Mouse (Mus musculus): ENCODE measurements around the gene Ryr1. TPM values are rescaled to one million over a fixed set of nuclear protein-coding genes. Genes with fewer than 3 reads are reported as not detected.
"Not testable (repeated sequence)": the region's sequence is repeated elsewhere in the genome, so short reads cannot be mapped to it uniquely, and the experiment has no call there.

Gene Ryr1
- total RNA-seq, 2 experiments from 2014 or later: 0.07 TPM; not detected in 1

DNA sequence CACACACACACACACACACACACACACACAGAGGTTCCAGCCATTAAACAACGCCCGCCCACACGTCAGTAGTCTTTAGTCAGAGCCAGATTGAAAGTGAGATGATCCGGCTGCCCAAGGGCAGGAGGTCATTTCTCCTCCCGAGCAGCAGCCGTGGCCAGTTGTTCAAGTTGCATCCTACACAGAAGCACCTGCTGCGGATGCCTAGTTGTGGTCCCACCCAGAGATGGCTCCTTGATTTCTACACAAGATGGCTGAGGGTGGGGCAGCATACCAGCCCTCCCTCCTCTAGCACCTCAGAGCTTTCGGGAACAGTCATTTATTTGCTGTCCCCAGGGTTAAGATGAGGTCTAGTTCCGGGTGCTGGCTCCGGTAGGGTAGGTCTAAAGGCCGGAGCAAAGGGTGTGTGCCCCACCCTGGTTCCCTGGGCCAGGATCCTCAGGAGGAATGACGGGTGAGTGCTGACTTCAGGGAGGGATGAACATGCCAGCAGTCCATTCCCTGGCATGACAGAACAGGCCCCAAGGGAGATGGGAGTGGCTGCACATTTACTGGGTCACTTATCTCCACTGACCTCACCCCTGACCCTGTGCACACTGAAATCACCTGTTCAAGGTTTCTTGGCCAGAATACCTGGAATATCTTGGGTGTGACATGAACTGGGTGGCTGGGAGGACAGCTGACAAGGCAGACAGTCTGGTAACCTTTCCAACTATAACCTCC lies 155.1 kb downstream of the Ryr1 start:
- no peak for ATAC-seq (replicated peaks; ENCODE audit: low FRiP score, low TSS enrichment, poor library complexity, severe bottlenecking)

DNA sequence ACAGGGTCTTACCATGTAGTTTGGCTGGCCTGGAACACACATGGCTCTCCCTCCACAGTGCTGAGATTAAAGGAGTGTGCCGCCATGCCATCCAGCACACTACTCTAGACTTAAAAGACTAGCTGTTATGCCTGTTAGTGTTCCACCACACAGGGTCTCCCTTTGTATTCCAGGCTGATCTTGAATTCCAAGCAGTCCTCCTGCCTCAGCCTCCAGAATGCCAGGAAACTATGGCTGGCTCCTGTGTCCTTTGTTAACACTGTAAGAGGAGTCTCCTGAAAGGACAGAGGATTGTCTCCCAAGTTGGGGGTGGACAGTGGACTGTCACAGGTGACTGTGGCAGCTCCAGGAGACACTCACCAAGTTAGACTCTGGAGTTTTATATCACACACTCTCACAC lies 155.7 kb downstream of the Ryr1 start:
- no peak for ATAC-seq (replicated peaks; ENCODE audit: low FRiP score, low TSS enrichment, poor library complexity, severe bottlenecking)

DNA sequence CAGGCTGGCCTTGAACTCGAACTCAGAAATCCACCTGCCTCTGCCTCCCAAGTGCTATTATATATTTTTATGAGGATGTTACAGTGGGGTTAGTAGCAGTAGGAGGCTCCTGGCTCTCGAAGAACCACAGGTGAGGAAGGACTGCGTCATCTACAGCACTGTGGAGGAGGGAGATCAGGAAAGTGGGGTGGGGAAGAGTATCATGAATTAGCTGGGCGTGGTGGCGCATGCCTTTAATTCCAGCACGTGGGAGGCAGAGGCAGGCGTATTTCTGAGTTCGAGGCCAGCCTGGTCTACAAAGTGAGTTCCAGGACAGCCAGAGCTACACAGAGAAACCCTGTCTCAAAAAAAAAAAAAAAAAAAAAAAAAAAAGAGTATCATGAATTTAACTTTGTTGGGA lies 156.9 kb downstream of the Ryr1 start:
- ATAC-seq (replicated peaks; ENCODE audit: low FRiP score, low TSS enrichment, poor library complexity, severe bottlenecking): not testable (repeated sequence)

DNA sequence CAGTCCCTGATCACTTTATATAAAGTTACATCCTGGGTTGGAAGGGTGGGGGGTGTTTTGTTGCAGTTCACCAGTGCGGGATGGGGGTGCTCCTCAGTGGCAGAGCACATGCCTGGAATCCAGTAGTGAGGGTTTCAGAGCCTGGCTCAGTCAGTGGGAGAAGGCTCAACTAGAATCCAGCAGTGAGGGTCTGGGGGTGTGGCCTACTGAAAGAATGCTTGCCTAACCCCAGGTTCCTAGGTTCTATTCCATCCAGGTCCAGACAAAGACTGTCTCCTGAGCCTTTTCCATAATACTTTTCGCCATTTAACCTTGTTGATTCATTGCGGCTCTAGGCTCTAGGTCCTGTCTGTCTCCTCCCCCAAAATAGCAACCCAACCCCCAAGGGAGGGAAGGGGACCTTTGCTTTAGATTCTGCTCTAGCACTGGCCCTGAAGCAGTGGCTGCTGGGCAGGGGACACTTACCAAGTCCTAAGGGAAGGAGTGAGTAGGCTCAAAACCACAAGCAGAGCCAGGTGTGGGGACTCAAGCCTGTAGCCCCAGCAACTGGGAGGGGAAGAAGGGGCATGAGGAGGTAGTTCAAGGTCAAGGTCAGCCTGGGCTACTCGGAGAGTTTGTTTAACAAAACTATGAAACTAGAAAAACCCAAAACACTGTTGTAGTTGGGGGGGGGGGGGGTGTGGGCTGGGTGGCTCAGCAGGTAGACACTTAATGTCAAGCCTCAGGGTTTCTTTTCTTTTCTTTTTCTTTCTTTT lies 158.1 kb downstream of the Ryr1 start:
- no peak for ATAC-seq (replicated peaks; ENCODE audit: low FRiP score, low TSS enrichment, poor library complexity, severe bottlenecking)

DNA sequence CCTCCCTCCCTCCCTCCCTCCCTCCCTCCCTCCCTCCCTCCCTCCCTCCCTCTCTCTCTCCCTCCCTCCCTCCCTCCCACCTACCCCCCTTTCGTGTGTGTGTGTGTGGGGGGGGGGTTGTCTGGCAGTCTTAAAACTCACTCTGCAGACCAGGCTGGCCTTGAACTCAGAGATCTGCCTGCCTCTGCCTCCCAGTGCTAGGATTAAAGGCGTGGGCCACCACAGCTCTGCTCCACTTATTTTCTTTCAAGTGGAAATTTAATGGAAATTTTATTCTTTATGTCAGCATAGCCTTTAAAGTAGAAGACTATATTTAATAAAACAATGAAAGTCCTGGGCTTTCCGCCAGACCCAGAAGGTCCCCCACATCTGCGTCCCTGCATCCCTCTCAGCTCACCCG lies 158.8 kb downstream of the Ryr1 start:
- no peak for ATAC-seq (replicated peaks; ENCODE audit: low FRiP score, low TSS enrichment, poor library complexity, severe bottlenecking)

DNA sequence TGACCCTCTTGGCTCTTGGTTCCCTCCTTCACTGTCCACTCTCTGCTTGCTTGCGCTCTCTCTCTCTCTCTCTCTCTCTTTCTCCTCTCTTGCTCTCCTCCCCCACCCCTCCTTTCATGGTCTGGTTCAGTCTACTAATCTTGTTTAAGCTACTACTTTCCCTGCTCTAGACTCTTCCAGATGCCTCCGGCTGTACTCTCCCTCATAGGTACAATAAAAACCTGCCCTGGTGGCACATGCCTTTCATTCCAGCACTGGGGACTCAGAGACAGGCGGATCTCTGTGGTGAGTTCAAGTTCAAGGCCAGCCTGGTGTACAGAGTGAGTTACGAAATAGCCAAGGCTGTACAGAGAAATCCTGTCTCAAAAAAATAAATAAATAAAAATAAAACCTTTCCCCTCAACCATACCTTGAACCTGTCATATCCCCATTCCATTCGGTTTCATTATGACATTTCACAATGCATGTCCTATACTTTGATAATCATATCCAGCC lies 159.6 kb downstream of the Ryr1 start:
- no peak for ATAC-seq (replicated peaks; ENCODE audit: low FRiP score, low TSS enrichment, poor library complexity, severe bottlenecking)

DNA sequence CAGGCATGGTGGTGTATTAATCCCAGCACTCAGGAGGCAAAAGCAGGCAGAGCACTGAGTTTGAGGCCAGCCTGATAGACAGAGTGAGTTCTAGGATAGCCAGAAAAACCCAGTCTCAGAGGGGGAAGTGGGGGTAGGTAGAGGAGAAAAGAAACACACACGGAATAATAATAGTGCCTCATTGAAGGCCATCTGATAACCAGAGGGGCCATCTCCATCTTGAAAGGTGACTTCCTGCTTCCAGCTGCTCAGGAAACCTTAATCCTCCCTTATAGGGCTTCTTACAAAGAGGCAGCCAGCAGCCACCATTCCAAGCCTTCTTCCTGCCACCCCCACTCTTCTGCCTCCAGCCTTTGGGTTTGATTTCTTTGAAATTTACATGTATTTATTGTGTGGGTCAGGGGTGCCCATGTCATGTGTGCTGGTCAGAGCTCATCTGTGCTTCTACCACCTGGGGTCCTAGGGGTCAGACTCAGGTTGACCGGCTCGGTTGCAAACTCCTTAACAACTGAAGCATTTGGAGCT lies 161.5 kb downstream of the Ryr1 start:
- ATAC-seq (replicated peaks; ENCODE audit: low FRiP score, low TSS enrichment, poor library complexity, severe bottlenecking): no peak

DNA sequence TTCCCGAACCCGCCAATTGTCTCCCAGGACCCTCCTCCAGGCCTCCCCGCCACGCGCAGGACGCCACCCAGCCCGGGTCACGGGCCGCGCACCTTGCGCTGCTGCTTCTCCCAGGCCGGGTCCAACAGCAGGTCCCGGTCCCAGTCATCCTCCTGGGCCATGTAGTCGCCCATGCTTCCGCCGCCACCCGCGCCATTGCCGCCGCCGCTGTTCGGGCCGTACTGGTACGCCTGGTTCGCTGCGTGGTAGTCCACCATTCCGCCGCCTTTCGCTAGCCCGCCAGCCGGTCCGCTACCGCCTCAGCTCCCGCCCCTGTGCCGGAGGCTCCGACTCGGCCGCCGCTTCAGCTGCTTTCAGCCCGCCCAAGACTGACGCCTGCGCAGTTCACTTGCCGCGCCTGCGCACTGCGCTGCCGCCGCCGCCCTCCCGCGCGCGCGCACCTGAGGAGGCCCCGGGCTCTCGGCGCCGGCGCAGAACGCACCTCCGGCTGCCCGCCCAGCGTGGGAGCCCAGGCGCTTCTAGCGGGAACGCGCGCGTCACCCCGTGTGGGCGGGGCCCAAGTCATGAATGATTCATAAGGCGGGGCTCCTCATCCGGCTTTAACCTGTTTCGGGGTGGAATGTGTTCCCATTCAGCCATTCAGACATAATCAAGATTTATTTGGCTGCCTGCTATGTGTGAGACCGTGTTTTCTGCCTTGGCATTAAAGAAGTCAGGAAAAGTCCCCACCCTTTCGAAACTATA lies 162.9 kb downstream of the Ryr1 start, which contains the start of gene Actn4:
TSS of gene Actn4 (minus strand) at position 414 of the 744 bp plus-strand sequence.
- peak; percentile 85 for ATAC-seq (replicated peaks; ENCODE audit: low FRiP score, low TSS enrichment, poor library complexity, severe bottlenecking)

DNA sequence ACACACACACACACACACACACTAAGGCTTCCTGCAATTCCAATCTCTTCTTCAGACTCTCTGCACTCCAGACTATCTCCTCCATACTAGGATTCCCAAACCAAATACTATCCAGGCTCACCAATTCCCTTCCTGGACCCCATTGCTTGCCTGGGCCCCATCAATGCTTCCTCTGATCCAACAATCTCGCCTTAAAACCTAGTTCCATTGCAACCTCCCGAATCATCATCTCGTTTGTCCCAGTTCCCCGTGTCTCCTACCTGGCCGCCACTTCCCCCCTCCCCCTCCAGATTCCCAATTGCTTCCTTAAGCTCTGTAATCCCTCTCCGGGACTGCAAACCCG lies 163.4 kb downstream of the Ryr1 start:
- ATAC-seq (replicated peaks; ENCODE audit: low FRiP score, low TSS enrichment, poor library complexity, severe bottlenecking): no peak

DNA sequence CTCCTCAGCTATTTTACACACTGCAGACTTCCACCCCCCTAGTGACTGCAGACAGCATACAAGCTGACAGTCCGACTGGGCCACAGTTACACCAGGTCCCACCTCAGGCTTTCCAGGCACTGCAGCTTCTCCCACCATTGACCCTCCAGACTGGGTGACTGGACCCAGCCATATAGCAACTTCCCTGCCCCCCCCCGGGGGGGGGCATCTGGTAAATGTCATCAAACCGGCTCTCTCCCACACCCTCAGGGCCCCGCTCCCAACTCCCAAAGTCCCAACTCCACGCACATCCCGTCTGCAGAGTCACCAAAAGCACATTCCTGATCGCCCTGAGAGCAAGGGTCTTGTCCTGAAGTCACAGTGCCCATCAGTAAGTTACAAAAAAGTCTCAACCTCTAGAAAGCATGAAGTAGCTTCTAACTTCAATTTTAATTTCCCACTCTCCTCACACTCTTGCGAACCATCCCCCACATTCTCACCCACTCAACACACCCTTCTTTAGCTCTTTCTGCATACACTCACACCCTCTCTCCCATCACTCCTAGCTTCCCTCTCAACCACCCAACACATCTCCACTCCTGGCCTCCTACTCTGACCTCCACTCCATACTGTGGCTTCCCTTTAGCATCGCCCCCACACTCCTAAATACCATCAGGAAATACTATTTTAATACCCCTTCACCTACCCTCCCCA lies 164.5 kb downstream of the Ryr1 start:
- no peak for ATAC-seq (replicated peaks; ENCODE audit: low FRiP score, low TSS enrichment, poor library complexity, severe bottlenecking)

DNA sequence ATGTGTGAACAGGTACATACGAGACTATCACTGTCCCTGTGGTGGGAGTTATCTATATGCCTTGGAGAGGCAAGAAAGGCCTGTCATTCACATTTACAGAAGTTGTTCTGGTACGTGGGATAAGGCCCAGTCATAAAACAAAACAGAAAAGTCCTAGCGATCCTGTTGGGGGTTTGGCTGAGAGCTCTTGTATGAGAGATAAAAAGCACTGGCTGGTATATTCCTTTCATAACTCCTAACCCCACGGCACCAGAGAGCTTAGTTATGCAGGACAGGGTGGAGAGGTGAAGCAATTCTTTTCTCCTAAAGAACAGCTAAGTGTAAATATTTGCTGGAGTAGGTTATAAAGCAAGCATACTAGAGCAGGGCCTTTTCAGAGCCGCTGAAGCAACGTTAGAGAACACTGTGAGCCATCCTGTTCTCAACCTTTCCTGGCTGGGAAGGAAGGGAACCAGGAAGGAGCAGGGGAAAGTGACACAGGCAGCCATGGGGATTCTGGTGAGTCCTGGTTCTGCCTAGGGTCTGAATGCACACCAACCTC lies 165.4 kb downstream of the Ryr1 start:
- peak; percentile 57 for ATAC-seq (replicated peaks; ENCODE audit: low FRiP score, low TSS enrichment, poor library complexity, severe bottlenecking)

DNA sequence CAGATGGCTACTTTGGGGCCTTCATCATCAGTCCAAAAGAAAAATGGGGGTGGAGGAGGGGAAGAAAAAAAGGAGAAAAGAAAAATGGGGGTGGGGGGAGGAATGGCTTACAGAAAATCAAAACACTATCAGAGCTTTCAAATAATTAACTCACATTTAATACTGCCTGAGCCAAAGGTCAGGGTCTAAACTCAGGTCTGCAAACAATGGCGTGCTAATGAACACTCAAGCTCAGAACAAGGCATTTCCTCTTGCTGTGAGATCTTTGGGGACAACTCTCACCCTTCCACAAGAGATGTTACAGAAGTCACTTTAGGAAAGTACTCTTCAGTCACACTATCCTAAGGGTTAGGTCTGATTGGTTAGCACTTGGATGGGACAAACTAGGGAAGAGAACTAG lies 166.2 kb downstream of the Ryr1 start:
- ATAC-seq (replicated peaks; ENCODE audit: low FRiP score, low TSS enrichment, poor library complexity, severe bottlenecking): no peak

DNA sequence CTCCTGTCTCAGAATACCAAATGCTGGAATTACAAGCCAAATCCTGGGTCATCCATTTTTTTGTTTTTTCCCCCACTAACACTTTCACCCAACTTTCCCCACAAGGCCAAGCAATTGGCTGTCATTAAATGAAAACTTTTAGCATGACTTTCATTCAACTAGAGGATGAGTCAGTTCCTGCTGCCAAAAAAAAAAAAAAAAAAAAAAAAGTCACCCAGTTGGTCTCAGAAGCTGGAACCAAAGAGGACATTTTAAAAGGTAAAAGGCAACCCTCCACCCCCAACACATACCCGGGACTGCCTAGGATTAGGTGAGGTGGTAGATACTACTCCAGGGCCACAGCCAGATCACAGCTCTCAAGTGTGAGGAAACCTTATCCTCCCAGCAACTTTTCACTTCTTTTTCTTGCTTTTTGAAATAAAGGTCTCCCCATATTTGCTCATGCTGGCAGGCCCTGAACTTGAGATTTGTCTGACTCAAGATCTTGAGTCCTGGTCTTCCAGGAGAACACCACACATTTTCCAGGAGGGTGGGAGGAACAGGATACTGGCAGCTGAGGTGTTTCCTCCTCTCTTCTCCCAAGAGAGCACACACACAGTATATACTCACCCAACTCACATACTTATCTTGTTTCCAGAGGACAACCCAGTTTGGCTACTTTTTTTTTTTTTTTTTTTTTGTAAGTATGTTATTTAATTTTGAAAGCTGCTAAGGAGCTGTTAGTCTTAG lies 166.8 kb downstream of the Ryr1 start:
- ATAC-seq (replicated peaks; ENCODE audit: low FRiP score, low TSS enrichment, poor library complexity, severe bottlenecking): no peak

DNA sequence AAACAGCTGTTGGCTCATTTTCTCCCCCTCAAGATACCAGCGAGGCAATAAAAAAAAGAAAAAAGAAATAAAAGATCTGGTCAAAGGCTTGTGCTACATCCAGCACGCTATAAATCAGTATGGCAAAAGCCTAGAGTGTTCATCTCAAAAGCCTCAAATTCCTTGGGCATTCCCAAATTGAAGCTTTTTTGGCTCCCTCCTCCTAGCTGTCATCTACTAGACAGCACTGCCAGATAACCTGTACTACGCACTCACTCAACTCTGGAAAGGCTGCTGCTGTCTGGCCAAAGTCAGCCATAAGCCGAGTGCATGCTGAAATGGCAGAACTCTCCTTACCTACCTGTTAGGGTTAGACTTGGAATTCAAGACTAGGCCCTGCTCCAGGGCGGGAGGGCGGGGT lies 167.7 kb downstream of the Ryr1 start:
- ATAC-seq (replicated peaks; ENCODE audit: low FRiP score, low TSS enrichment, poor library complexity, severe bottlenecking): no peak

DNA sequence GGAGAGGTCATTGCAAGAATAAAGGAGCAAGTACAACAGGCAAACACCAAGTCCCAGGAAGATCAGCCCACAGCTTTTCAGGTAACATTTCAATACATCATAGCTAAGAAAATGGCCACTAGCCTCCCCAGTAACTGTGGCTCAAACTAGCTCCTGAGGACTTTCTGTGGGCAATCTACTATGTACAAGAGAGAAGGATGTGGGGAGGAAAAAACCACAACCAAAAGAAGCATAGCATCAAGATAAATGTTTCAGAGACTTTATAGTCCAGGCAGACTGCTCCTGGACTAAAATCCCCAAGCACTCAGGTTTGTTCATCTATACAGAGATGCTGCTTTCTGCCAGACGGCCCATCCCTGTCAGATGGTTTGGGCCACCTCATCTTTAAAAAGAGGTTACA lies 168.7 kb downstream of the Ryr1 start:
- no peak for ATAC-seq (replicated peaks; ENCODE audit: low FRiP score, low TSS enrichment, poor library complexity, severe bottlenecking)

DNA sequence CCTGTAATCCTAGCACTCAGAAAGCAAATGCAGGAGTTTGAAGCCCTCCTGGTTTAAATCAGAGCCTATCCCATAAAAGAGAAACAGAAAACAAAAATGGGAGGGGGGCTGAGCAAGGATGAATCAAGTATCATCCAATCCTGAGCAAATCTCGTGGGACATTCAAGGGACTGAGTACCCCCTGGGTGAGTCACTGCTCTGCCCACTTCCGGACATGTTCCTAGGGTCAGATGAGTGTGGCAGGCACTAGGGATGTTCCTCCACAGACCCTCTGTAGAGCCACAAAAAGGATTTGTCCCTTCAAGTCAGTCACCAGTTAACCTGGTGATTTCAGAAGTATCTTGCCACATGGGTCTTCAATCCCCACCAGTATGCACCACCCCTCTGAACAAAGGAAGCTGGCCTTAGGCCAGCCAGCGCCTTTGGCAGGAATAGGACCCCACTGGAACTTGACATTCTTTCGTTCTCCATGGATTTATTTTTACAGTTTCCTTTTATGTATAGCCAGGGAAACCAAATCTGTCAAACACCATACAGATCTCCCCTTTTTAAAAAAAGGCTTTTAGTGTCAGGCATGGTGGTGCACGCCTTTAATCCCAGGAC lies 169.6 kb downstream of the Ryr1 start:
- no peak for ATAC-seq (replicated peaks; ENCODE audit: low FRiP score, low TSS enrichment, poor library complexity, severe bottlenecking)

DNA sequence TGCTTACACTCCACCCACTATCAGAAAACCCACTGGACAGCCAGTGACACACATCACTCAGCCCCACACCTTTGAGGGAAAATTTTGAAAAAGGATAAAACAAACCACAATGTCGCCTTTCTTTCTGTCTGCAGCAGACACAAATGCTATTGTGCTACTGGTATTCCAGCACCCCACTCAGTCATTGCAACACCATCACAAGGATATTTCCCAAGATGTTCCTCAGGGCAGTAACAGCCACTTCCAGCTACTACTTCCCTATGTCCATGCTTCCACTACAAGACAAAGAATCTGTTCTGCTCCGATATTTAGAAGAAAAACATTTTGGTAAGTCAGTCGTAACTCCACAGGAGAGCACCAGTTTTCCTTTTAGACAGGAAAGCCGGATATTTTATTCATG lies 170.2 kb downstream of the Ryr1 start:
- no peak for ATAC-seq (replicated peaks; ENCODE audit: low FRiP score, low TSS enrichment, poor library complexity, severe bottlenecking)
